Mouse (Mus musculus): ENCODE measurements around the gene Cd3eap.

The Cd3eap gene

GRCm38 (mm10) chr7:19359299-19359891 is at the start of gene Cd3eap, which contains the start of gene Ppp1r13l:
TSS of gene Cd3eap (minus strand) at chr7:19359483.
TSS of gene Ppp1r13l (plus strand) at chr7:19359749.
- DNase-seq: peak; percentile 91

GRCm38 (mm10) chr7:19405417-19405816 is 46.1 kb upstream of the Cd3eap start:
- DNase-seq: peak; percentile 88

GRCm38 (mm10) chr7:19404476-19404875 is 45.2 kb upstream of the Cd3eap start, which contains the start of gene Ckm:
TSS of gene Ckm (plus strand) at chr7:19404776.
- DNase-seq: no peak

- DNase-seq: peak; percentile 87
Measured at GRCm38 (mm10) chr7:19403731-19404296, 44.5 kb upstream of the Cd3eap start, which contains the start of gene Klc3. TSS of gene Klc3 (minus strand) at chr7:19404104.

GRCm38 (mm10) chr7:19402535-19403112 is 43.3 kb upstream of the Cd3eap start:
- no peak for DNase-seq

- DNase-seq: no peak
Measured at GRCm38 (mm10) chr7:19400946-19401345, 41.7 kb upstream of the Cd3eap start.

GRCm38 (mm10) chr7:19399496-19400280 is 40.4 kb upstream of the Cd3eap start:
- peak; percentile 52 for DNase-seq

- no peak for DNase-seq
Measured at GRCm38 (mm10) chr7:19394484-19394883, 35.2 kb upstream of the Cd3eap start.

GRCm38 (mm10) chr7:19388699-19389413 is 29.6 kb upstream of the Cd3eap start:
- no peak for DNase-seq

GRCm38 (mm10) chr7:19383708-19384107 is 24.4 kb upstream of the Cd3eap start:
- no peak for DNase-seq

- DNase-seq: no peak
Measured at GRCm38 (mm10) chr7:19382166-19382541, 22.9 kb upstream of the Cd3eap start.

GRCm38 (mm10) chr7:19381377-19382165 is 22.3 kb upstream of the Cd3eap start, which contains the start of gene Ercc2:
TSS of gene Ercc2 (plus strand) at chr7:19382010.
- peak; percentile 99 for DNase-seq

GRCm38 (mm10) chr7:19378049-19378448 is 18.8 kb upstream of the Cd3eap start:
- no peak for DNase-seq

GRCm38 (mm10) chr7:19376019-19376418 is 16.7 kb upstream of the Cd3eap start:
- DNase-seq: no peak

- DNase-seq: no peak
Measured at GRCm38 (mm10) chr7:19375368-19375767, 16.1 kb upstream of the Cd3eap start.

GRCm38 (mm10) chr7:19373367-19373766 is 14.1 kb upstream of the Cd3eap start:
- DNase-seq: no peak

- DNase-seq: peak; percentile 53
Measured at GRCm38 (mm10) chr7:19369823-19370425, 10.6 kb upstream of the Cd3eap start.

GRCm38 (mm10) chr7:19368380-19368779 is 9.1 kb upstream of the Cd3eap start:
- peak; percentile 61 for DNase-seq

- no peak for DNase-seq
Measured at GRCm38 (mm10) chr7:19365376-19365775, 6.1 kb upstream of the Cd3eap start.

- DNase-seq: peak; percentile 88
Measured at GRCm38 (mm10) chr7:19363881-19364280, 4.6 kb upstream of the Cd3eap start.

- no peak for DNase-seq
Measured at GRCm38 (mm10) chr7:19362276-19362675, 3.0 kb upstream of the Cd3eap start.

Data from kidney, adult 9 months (tissue).